Mouse (Mus musculus) midbrain, embryonic 14.5 days (tissue): Measurements from ENCODE around the gene Fbxl18. TPM values are rescaled to one million over a fixed set of nuclear protein-coding genes. Genes with fewer than 3 reads are reported as not detected.

Experiments
- ATAC-seq: fragments of 200-750 bp; cut with Nextera tagmentation; 2 replicates; pipeline ENCODE4 v1.8.0; 2017; ENCODE audit warnings: moderate number of reproducible peaks, moderate library complexity; ENCODE audit not compliant: low FRiP score, low TSS enrichment
- DNase-seq: peaks from one replicate; pipeline ENCODE4 v3.0.0-alpha.2; 2015
- H3K27ac ChIP-seq: fragments of 300-500 bp; sonication (generic); replicated peaks from 2 replicates; pipeline ENCODE4 v1.5.1; 2014; ENCODE audit warnings: mild to moderate bottlenecking, low read depth, low read length, moderate library complexity
- H3K27me3 ChIP-seq: fragments of 300-500 bp; sonication (generic); 2 replicates; pipeline ENCODE4 v1.6.1; 2014; ENCODE audit warnings: low read length, control low read depth, mixed read lengths; ENCODE audit not compliant: control insufficient read depth, insufficient read depth
- H3K36me3 ChIP-seq: fragments of 300-500 bp; sonication (generic); 2 replicates; pipeline ENCODE4 v1.6.1; 2014; ENCODE audit warnings: low read length, control low read depth; ENCODE audit not compliant: control insufficient read depth, insufficient read depth
- H3K4me1 ChIP-seq: fragments of 300-500 bp; sonication (generic); 2 replicates; pipeline ENCODE4 v1.6.1; 2014; ENCODE audit warnings: mild to moderate bottlenecking, antibody characterized with exemption, low read length, control low read depth; ENCODE audit not compliant: control insufficient read depth, insufficient read depth
- H3K4me2 ChIP-seq: fragments of 300-500 bp; sonication (generic); 2 replicates; pipeline ENCODE4 v1.6.1; 2014; ENCODE audit warnings: mild to moderate bottlenecking, low read length, moderate library complexity
- H3K4me3 ChIP-seq: fragments of 300-500 bp; sonication (generic); replicated peaks from 2 replicates; pipeline ENCODE4 v1.5.1; 2014; ENCODE audit warnings: low read depth, low read length
- H3K9ac ChIP-seq: fragments of 300-500 bp; sonication (generic); replicated peaks from 2 replicates; pipeline ENCODE4 v1.6.1; 2014; ENCODE audit warnings: mild to moderate bottlenecking, low read length, moderate library complexity
- H3K9me3 ChIP-seq: fragments of 300-500 bp; sonication (generic); 2 replicates; pipeline ENCODE4 v1.6.1; 2016; ENCODE audit warnings: low read length, control low read depth, mixed read lengths; ENCODE audit not compliant: control insufficient read depth
- WGBS: fragments of 180-500 bp; shearing (Covaris S2); extraction: QIAGEN DNeasy Blood & Tissue Kit; methylation state at CpG from one replicate; pipeline ENCODE4 v1.1.7; 2014; 5-methylcytosine and 5-hydroxymethylcytosine counted together
- polyA plus RNA-seq: library from polyadenylated mRNA; unstranded; fragments of >200 nt; fragmentation: Nextera tagmentation; extraction: Ambion mirVana; gene quantifications from 2 replicates; pipeline ENCODE4 v1.2.1, GENCODE M21; 2014

Gene Fbxl18
- polyA plus RNA-seq, 1 experiment from 2014 or later: 28.8 TPM

DNA sequence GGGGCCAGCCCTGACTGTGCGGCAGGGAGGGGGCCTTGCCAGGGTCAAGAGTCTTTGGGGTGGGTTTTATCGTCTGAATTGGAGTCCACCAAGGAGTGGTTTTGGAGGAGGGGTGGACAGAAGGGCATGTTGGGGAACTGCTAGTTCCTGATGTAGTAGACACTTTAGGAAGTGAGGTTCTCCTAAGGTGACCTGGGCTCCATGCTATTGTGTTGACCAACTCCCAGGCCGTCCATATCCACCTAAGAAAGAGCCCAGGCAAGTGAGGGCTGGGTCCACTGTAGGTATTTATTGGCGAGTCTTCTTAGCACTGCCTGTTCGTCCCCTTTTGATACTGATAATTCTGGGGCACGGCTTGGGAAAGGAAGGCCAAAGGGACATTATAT lies 25.8 kb upstream of the Fbxl18 start:
- Histone ChIP-seq H3K36me3 (no peaks in the 10 kb centered on the region), H3K4me3 (no peak overlapping the region), H3K27ac (no peak overlapping the region), H3K4me2 (no peak overlapping the region), H3K27me3 (no peaks in the 10 kb centered on the region), H3K4me1 (no peaks in the 10 kb centered on the region), H3K9ac (no peak overlapping the region), H3K9me3 (no peaks in the 10 kb centered on the region)
- no peak for DNase-seq
- WGBS: 86% methylated on average over 6 of the region's 6 CpGs
- ATAC-seq: no peak

DNA sequence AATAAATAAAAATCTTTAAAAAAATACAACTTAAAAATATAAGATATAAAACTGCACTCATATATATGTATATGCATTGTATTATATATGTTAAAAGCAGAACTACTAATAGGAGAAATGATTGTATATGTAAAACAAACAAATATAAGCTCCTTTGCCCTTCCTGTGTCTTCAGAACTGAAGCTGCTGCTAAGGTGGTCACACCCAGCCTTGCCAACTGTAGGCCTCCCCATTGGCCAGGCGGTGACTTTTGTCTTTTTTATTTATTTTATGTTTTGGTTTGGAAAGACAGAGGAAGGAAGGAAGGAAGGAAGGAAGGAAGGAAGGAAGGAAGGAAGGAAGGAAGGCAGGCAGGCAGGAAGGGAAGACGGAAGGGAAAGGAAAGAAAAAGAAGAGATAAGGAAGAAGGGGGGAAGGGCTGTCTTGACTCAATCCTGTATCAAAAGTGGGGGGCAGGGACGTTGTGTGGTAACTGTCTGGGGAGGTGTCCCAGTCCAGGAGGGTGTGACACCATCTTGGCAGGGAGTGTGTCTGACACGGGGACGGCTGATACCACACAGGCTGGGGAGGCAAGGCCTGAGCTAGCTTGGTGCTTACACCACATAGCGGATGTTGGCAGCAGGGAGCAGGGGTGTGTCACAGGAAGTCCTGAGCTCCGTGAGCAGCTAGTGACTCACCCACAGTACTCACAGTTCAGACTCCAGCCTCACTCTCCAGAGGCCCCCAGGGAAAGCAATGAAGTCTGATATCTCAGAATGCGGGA lies 25.3 kb upstream of the Fbxl18 start:
- Histone ChIP-seq H3K27ac (no peak overlapping the region), H3K4me1 (no peaks in the 10 kb centered on the region), H3K9ac (no peak overlapping the region), H3K4me3 (no peak overlapping the region), H3K9me3 (no peaks in the 10 kb centered on the region), H3K27me3 (no peaks in the 10 kb centered on the region), H3K36me3 (no peaks in the 10 kb centered on the region), H3K4me2 (no peak overlapping the region)
- WGBS: 76% methylated on average over 8 of the region's 8 CpGs
- DNase-seq: no peak
- no peak for ATAC-seq

DNA sequence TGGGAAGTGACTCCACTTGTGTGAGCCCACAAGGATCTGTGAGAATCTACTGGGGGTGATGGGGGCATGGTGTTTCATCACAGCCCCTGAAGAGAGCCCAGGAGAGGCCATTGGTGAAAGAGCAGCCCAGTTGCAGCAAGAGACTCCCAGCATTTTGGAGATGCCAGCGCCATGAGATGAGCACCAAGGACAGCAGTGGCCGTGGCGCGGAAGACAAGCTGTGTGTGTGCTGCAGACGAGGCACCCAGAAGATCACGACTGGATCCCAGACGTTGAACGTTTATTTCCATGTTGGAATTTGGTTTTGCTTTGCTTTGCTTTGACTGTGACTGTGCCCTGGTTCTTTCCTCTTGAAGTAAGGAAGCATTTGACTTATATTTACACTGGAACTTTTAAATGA lies 22.2 kb upstream of the Fbxl18 start:
- 93% methylated on average over 8 of the region's 8 CpGs for WGBS
- DNase-seq: no peak
- ATAC-seq: no peak
- no peak overlapping the region for H3K4me3 ChIP-seq
- no peaks in the 10 kb centered on the region for H3K36me3 ChIP-seq
- no peaks in the 10 kb centered on the region for H3K9me3 ChIP-seq
- no peaks in the 10 kb centered on the region for H3K4me1 ChIP-seq
- H3K27me3 ChIP-seq: no peaks in the 10 kb centered on the region
- H3K4me2 ChIP-seq: no peak overlapping the region
- no peak overlapping the region for H3K27ac ChIP-seq
- H3K9ac ChIP-seq: no peak overlapping the region

DNA sequence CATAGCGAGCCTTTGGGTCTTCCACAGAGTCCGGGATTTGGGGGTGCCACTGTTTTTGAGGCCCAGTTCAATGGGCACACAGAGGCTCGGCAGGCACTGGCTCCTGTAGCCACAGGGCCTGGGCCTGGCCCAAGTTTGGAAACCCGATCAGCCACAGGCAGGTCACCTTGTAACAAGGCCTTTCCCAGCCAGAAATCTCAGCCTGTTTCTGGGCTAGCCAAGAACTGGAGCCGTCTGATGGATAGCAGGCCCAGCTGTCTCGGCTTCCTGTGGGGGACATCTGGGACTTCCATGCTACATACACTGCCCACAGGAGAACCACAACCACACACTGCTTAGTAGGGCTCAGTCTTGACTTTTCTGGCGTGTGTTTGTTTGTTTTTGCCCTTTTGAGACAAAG lies 21.4 kb upstream of the Fbxl18 start:
- Histone ChIP-seq H3K4me3 (no peak overlapping the region), H3K9ac (no peak overlapping the region), H3K9me3 (no peaks in the 10 kb centered on the region), H3K4me1 (no peaks in the 10 kb centered on the region), H3K36me3 (no peaks in the 10 kb centered on the region), H3K4me2 (no peak overlapping the region), H3K27ac (no peak overlapping the region), H3K27me3 (no peaks in the 10 kb centered on the region)
- DNase-seq (no peak), ATAC-seq (no peak)
- WGBS: 90% methylated on average over 7 of the region's 7 CpGs

DNA sequence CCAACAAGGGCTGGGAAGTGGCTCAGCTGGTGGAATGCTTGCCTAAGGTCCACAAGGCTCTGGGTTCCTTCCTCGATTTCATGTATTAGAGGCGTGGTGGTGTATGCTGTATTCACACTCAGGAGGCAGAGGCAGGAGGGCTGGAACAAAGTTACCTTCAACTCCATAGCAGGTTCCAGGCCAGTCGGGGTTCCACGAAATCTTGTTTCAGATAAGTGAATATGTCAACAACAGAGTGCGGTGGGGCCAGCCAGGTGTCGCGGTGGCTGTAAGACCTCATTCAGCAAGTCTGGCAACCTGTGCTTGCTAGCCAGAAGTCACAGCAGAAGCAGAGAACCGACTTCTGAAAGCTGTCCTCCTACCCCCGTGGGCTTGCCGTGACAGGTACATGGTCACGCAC lies 20.0 kb upstream of the Fbxl18 start:
- no peaks in the 10 kb centered on the region for H3K27me3 ChIP-seq
- no peak overlapping the region for H3K4me2 ChIP-seq
- no peak overlapping the region for H3K27ac ChIP-seq
- H3K4me1 ChIP-seq: no peaks in the 10 kb centered on the region
- no peak overlapping the region for H3K9ac ChIP-seq
- ATAC-seq (no peak), DNase-seq (no peak)
- no peaks in the 10 kb centered on the region for H3K36me3 ChIP-seq
- no peak overlapping the region for H3K4me3 ChIP-seq
- H3K9me3 ChIP-seq: no peaks in the 10 kb centered on the region
- 94% methylated on average over 11 of the region's 11 CpGs for WGBS

DNA sequence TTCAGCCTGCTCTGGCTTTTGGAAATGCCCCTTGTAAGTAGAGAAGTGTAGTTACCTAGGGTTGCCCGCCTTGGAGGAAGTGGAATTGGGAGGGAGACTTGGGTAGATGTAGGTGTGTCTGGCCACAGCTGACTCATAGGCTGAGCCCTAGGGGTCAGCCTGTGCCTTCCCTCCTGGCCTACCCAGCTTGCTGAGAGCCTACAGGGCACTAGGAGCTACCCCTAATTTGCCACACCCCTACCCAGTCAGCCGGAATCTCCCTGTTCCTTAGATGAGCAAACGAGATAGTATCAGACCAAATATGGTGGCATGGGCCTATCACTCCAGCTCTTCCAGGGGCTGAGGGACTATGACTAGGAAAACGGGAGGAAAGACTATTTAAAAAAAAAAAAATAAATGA lies 17.5 kb upstream of the Fbxl18 start:
- DNase-seq (no peak), ATAC-seq (no peak)
- Histone ChIP-seq H3K4me2 (no peak overlapping the region), H3K4me3 (no peak overlapping the region), H3K9ac (no peak overlapping the region), H3K9me3 (no peaks in the 10 kb centered on the region), H3K27me3 (no peaks in the 10 kb centered on the region), H3K36me3 (no peaks in the 10 kb centered on the region), H3K4me1 (peaks cover 2% of the 10 kb centered on the region), H3K27ac (no peak overlapping the region)
- 87% methylated on average over 4 of the region's 4 CpGs for WGBS

DNA sequence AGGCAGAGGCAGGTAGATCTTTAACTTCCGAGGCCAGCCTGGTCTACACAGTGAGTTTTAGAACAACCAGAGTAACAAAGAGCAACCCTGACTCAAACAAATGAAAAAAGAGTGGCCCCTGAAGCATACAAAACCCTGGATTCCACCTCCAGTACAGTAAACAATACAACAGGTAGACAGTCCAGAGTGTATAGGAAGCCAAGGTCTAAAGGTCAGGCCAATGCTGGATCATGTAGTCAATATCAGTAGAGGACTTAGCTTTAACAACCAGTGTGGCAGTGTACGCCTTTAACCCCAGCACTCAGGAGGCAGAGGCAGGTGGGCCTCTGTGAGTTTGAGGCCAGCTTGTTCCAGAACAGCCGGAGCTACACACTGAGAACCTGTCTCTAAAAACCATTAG lies 17.1 kb upstream of the Fbxl18 start:
- H3K36me3 ChIP-seq: no peaks in the 10 kb centered on the region
- H3K27me3 ChIP-seq: no peaks in the 10 kb centered on the region
- no peak overlapping the region for H3K4me2 ChIP-seq
- H3K4me3 ChIP-seq: no peak overlapping the region
- WGBS: 94% methylated on average over 3 of the region's 3 CpGs
- no peak overlapping the region for H3K27ac ChIP-seq
- H3K9ac ChIP-seq: no peak overlapping the region
- no peak for DNase-seq
- ATAC-seq: no peak
- H3K9me3 ChIP-seq: no peaks in the 10 kb centered on the region
- peaks cover 6% of the 10 kb centered on the region for H3K4me1 ChIP-seq

DNA sequence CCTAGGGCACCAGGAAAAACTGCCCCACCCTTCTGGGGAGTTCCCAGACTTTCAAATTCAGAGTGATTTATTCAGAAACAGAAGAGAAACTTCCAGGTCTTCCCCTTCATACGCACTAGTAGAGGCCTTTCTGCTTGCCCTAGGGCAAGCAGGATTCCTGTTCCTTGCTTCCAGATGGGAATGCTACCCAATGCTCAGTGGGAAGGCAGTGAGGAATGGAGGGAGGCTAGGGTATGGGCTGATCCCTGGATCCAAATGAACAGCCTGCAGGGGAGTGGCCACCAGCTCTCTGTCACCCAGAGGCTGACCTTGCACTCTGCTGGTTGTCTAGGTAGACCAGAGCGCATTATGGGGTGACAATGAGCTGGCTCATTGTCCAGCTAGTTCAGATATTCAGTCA lies 16.4 kb upstream of the Fbxl18 start:
- Histone ChIP-seq H3K9ac (no peak overlapping the region), H3K4me1 (peaks cover 11% of the 10 kb centered on the region), H3K36me3 (no peaks in the 10 kb centered on the region), H3K4me2 (no peak overlapping the region), H3K4me3 (no peak overlapping the region), H3K27ac (no peak overlapping the region), H3K27me3 (no peaks in the 10 kb centered on the region), H3K9me3 (no peaks in the 10 kb centered on the region)
- no peak for ATAC-seq
- 91% methylated on average over 2 of the region's 2 CpGs for WGBS
- DNase-seq: no peak

DNA sequence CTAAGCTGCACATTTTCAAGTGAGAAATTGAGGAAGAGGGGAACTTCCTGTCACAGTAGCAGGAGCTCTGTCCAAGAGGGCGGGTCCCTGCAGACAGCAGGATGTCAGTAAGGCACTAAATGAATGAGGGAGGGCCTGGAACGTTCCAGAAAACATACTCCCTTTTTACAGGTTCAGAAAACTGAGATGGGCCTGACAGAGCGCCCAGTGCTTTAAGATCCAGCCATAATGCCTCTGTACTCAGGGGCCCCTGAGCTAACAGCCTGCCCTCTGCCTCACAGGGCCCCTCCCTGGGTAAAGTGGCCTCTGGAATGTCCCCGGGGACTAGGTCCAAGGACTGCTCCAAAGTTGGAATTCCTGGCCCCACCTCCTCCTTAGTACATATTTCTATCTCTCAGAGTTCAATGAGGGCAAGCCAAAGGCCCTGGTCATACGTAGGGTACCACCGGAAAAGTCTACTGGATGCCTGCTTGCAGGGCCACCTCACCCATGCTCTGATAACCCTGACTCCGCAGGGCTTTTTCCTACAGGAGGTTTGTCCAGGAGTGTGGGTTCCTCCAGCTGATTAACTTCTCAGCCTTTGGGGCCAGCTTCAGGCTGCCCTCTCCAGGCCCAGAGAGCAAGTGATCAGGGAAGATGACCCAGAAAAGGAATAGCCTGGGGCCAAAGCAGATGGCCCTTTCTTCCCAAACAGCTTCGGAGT lies 14.5 kb upstream of the Fbxl18 start:
- Histone ChIP-seq H3K4me2 (no peak overlapping the region), H3K9me3 (no peaks in the 10 kb centered on the region), H3K27ac (0 out of 2 replicates have a peak overlapping the region, but pooled peaks have one; percentile 26), H3K9ac (no peak overlapping the region; the same call in 1 of the 2 replicates), H3K4me3 (no peak overlapping the region), H3K4me1 (peaks cover 14% of the 10 kb centered on the region), H3K36me3 (peaks cover 9% of the 10 kb centered on the region), H3K27me3 (no peaks in the 10 kb centered on the region)
- ATAC-seq (no peak), DNase-seq (no peak)
- WGBS: 68% methylated on average over 8 of the region's 8 CpGs
